Mouse (Mus musculus) liver, adult 2 months (tissue): Measurements from ENCODE around the gene H2-Oa. TPM values are rescaled to one million over a fixed set of nuclear protein-coding genes. Genes with fewer than 3 reads are reported as not detected.

Source experiments
- DNase-seq: peaks from one replicate; pipeline ENCODE4 v3.0.0-alpha.2; 2011; ENCODE audit warnings: low read depth, low spot score; ENCODE audit errors: extremely low read depth
- H3K27ac ChIP-seq: fragments of 200-500 bp; replicated peaks from 2 replicates; pipeline ENCODE4 v1.5.1; 2012; ENCODE audit warnings: low read depth, mild to moderate bottlenecking, control low read depth, inconsistent platforms, low read length; ENCODE audit not compliant: insufficient read depth
- H3K27me3 ChIP-seq: fragments of 200-500 bp; 2 replicates; pipeline ENCODE4 v1.6.1; 2012; ENCODE audit warnings: mild to moderate bottlenecking, moderate library complexity, low read length, inconsistent platforms; ENCODE audit not compliant: control insufficient read depth, insufficient read depth
- H3K36me3 ChIP-seq: fragments of 200-500 bp; 2 replicates; pipeline ENCODE4 v1.6.1; 2012; ENCODE audit warnings: low read length, inconsistent platforms; ENCODE audit not compliant: control insufficient read depth, insufficient read depth
- H3K4me1 ChIP-seq: fragments of 200-500 bp; 2 replicates; pipeline ENCODE4 v1.6.1; 2011; ENCODE audit warnings: low read length; ENCODE audit not compliant: control insufficient read depth, insufficient read depth
- H3K4me3 ChIP-seq: fragments of 200-500 bp; 2 replicates; pipeline ENCODE4 v1.5.1; 2011; ENCODE audit warnings: low read depth, mild to moderate bottlenecking, control low read depth, low read length, moderate library complexity; ENCODE audit not compliant: insufficient read depth
- H3K79me2 ChIP-seq: fragments of 200-500 bp; 2 replicates; pipeline ENCODE4 v1.6.1; 2012; ENCODE audit warnings: inconsistent platforms, mild to moderate bottlenecking, low read length, moderate library complexity; ENCODE audit not compliant: control insufficient read depth, insufficient read depth
- H3K9ac ChIP-seq: fragments of 200-500 bp; 2 replicates; pipeline ENCODE4 v1.6.1; 2012; ENCODE audit warnings: low read depth, mild to moderate bottlenecking, control low read depth, inconsistent platforms, low read length
- CTCF ChIP-seq: fragments of 200-500 bp; IDR thresholded peaks from 2 replicates; pipeline ENCODE4 v1.5.1; 2011; ENCODE audit warnings: low read depth, low read length, control low read depth
- POLR2A ChIP-seq: fragments of 200-500 bp; IDR thresholded peaks from 2 replicates; pipeline ENCODE4 v1.6.1; 2011; ENCODE audit warnings: low read length, control low read depth; ENCODE audit not compliant: insufficient read depth; ENCODE audit errors: extremely low read depth
- WGBS: fragments of 180-500 bp; shearing (Covaris S2); methylation state at CpG from one replicate; pipeline ENCODE4 v1.1.7; 2018; 5-methylcytosine and 5-hydroxymethylcytosine counted together
- polyA plus RNA-seq: library from polyadenylated mRNA; depleted of rRNA; stranded (reverse); fragments of >200 nt; gene quantifications from 2 replicates; pipeline ENCODE4 v1.2.3, GENCODE M21; 2012; rRNA removed
- total RNA-seq: library from RNA; depleted of rRNA; stranded (reverse); fragments of >200 nt; gene quantifications from 2 replicates; pipeline ENCODE4 v1.2.3, GENCODE M21; 2014; rRNA removed

The H2-Oa gene
- total RNA-seq = 0.28 and 0.47 TPM in 2 replicates
- polyA plus RNA-seq = 0.76 and 1.4 TPM in 2 replicates

DNA sequence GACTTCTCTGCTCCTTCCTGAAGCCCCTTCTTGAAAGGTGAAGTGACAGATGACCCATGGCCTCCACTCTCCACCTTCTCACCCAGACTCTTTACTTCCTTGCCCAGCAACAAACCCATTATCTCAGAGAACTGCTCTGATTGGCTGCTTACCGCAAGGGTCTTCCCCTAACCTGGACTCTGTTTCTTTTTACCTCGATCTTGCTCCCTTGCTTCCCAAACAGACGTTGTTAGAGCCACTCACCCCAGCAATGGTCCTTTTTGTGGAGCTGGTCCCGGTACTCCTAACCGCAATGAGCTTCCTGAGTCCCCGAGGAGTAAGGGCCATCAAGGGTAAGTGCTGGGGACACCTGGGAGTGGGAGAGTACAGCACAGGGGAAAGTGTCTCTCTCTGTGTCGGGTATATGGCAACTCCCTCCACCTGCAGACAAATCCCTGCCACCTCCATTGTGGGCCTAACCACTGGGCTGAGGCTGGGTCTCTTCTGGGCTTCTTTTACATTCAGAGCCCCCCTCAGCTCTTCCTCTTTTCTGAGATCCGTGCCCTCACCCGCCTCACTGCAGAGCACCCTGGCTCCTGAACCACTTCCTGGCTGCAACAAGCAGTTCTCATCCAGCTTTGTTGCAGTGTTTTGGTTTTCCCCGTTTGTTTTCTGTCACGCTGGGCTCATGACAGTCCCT is at the start of gene H2-Oa:
Gene H2-Oa (plus strand): TSS at position 144 of the 679 bp plus-strand sequence.
- Histone ChIP-seq H3K4me3 (no peak within 1 kb of the TSS), H3K79me2 (no peaks in the 10 kb centered on the region), H3K27ac (no peak within 1 kb of the TSS), H3K4me1 (no peaks in the 10 kb centered on the region), H3K27me3 (no peaks in the 10 kb centered on the region), H3K9ac (no peak within 1 kb of the TSS), H3K36me3 (no peaks in the 10 kb centered on the region)
- 55% methylated on average over 11 of the region's 11 CpGs for WGBS
- TF ChIP-seq CTCF = no peak
- no peak for TF ChIP-seq POLR2A
- no peak for DNase-seq

DNA sequence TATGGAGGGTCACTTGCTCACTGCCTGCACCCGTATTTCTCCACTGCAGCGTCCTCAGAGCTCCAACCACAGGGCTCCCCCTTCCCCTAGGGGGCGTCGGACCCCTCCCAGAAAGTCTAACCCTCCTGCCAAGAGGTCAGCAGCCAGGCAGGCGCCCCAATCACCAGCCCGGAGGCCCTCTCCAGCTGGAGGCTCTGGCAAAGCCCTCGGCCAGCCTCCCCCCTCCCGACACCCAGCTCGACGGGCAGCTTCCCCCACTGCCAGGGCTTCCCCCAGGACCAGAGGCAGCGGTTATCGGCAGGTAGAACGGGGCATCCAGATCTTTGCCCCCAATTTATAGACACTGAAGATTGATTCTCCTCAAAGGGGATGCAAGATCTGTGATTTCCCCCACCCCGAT is 46.2 kb upstream of the H2-Oa start:
- H3K79me2 ChIP-seq = no peaks in the 10 kb centered on the region
- no peak overlapping the region for H3K27ac ChIP-seq
- H3K4me3 ChIP-seq = no peak overlapping the region
- H3K9ac ChIP-seq = no peak overlapping the region
- TF ChIP-seq CTCF (no peak), POLR2A (no peak)
- H3K27me3 ChIP-seq = no peaks in the 10 kb centered on the region
- DNase-seq = no peak
- 83% methylated on average over 14 of the region's 14 CpGs for WGBS
- H3K4me1 ChIP-seq = no peaks in the 10 kb centered on the region
- no peaks in the 10 kb centered on the region for H3K36me3 ChIP-seq

DNA sequence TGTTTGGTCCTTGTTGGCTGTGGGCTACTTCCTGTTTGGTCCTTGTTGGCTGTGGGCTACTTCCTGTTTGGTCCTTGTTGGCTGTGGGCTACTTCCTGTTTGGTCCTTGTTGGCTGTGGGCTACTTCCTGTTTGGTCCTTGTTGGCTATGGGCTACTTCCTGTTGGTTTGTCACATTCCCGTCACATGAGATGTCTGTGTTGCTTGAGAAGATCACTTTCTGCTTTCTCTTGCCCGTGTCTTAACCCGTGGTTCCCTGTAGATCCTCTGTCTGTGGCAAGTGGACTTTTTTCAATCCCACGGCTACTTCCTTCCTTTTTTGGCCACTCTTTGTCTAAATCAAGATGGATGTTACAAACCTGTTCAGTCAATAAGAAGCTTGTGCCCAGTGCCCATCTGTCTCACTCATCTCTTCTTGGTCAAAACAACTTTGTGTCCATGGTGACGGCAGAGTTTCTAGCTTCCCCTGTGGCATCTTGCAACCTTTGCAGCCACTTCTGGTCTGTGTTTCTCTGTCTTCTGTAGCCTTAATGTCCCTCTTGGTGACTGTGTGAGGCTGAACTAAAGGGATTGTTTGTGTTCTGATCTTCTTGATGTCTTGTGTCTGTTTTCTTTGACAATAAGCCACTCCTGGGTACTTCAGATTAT is 44.6 kb upstream of the H2-Oa start:
- no peak for TF ChIP-seq CTCF
- TF ChIP-seq POLR2A = no peak
- no peak overlapping the region for H3K27ac ChIP-seq
- H3K4me3 ChIP-seq = no peak overlapping the region
- H3K79me2 ChIP-seq = no peaks in the 10 kb centered on the region
- WGBS = 86% methylated on average over 5 of the region's 5 CpGs
- no peak for DNase-seq
- H3K4me1 ChIP-seq = no peaks in the 10 kb centered on the region
- no peaks in the 10 kb centered on the region for H3K27me3 ChIP-seq
- H3K9ac ChIP-seq = no peak overlapping the region
- H3K36me3 ChIP-seq = no peaks in the 10 kb centered on the region

DNA sequence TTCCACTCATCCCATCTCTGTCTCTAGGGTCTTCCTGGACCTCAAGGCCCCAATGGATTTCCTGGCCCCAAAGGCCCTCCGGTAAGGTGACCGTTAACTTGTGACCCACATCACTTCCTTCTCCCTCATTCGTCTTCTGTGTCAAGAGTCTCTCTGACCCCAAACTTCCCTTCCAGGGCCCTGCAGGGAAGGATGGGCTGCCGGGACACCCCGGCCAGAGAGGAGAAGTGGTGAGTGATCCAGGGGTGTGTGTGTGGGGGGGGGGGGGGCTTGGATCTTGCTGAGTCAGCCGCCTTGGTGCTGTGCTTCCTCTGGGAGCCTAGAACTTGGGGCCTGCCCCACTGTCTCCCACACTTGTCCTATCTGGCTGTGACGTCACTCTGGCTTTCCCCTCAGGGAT is 34.9 kb upstream of the H2-Oa start:
- DNase-seq = peak; percentile 14
- H3K27me3 ChIP-seq = no peaks in the 10 kb centered on the region
- no peak overlapping the region for H3K27ac ChIP-seq
- no peak overlapping the region for H3K9ac ChIP-seq
- WGBS = 72% methylated on average over 7 of the region's 7 CpGs
- H3K4me1 ChIP-seq = no peaks in the 10 kb centered on the region
- H3K79me2 ChIP-seq = no peaks in the 10 kb centered on the region
- no peaks in the 10 kb centered on the region for H3K36me3 ChIP-seq
- TF ChIP-seq POLR2A = no peak
- no peak for TF ChIP-seq CTCF
- H3K4me3 ChIP-seq = no peak overlapping the region

DNA sequence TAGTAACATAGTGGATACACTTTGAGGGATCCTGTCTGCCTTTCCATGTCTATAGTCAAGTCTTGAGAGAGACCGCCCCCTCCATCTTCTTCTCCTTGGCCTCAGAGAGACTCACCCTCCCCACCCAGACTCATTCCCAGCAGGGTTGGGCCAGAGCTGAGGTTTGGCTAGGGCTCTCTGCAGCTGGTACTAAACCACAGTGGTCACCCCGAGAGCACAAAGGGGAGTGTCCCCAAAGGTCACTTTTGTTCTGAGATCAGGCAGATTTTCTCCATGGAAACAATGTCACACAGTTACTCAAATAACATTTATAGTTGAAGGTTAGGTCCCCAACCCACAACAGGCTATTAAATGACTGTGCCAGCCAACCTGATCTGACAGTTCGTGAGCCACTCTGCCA is 23.3 kb upstream of the H2-Oa start:
- Histone ChIP-seq H3K27me3 (no peaks in the 10 kb centered on the region), H3K36me3 (no peaks in the 10 kb centered on the region), H3K79me2 (no peaks in the 10 kb centered on the region), H3K27ac (no peak overlapping the region), H3K9ac (no peak overlapping the region), H3K4me1 (no peaks in the 10 kb centered on the region), H3K4me3 (no peak overlapping the region)
- WGBS = 56% methylated on average over 3 of the region's 3 CpGs
- TF ChIP-seq CTCF = no peak
- TF ChIP-seq POLR2A = no peak
- DNase-seq = no peak

DNA sequence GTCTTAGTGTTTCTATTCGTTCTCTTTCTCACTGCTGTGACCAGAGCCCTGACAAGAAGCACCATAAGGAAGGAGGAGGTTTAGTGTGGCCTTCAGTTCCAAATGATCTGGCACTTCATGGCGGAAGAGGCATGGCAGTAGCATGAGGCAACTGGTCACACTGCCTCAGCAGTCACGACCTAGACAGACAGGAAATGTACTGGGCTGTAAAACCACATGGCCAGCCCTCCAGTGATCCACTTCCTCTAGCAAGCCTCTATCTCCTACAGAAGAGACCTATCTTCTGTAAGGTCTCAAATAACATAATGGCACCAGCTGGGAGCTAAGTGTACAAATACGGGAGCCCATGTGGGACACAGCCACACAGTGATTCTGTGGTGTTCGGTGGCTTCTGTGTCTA is 20.0 kb upstream of the H2-Oa start:
- H3K27ac ChIP-seq = no peak overlapping the region
- peak; percentile 16 for DNase-seq
- no peaks in the 10 kb centered on the region for H3K79me2 ChIP-seq
- no peaks in the 10 kb centered on the region; the same call in 1 of the 2 replicates for H3K27me3 ChIP-seq
- no peaks in the 10 kb centered on the region for H3K4me1 ChIP-seq
- H3K9ac ChIP-seq = no peak overlapping the region
- no peak for TF ChIP-seq POLR2A
- TF ChIP-seq CTCF = no peak
- 71% methylated on average over 5 of the region's 5 CpGs for WGBS
- no peak overlapping the region for H3K4me3 ChIP-seq
- H3K36me3 ChIP-seq = no peaks in the 10 kb centered on the region
